Mouse (Mus musculus) bone marrow, adult 2 months (tissue): ENCODE measurements at regions not wholly inside any gene's neighbourhood (a gene's known extent, or its start where the extent isn't known, plus 50 kb on each side); places are given as distances from the start of the nearest gene placed in this dataset.

Experiments
- H3K27ac ChIP-seq: fragments of 200-500 bp; 2 replicates; pipeline ENCODE4 v1.5.1; 2012; ENCODE audit warnings: low read depth, mild to moderate bottlenecking, control low read depth, inconsistent platforms, low read length; ENCODE audit not compliant: control insufficient read depth, poor library complexity, insufficient read depth
- H3K4me1 ChIP-seq: fragments of 200-500 bp; 2 replicates; pipeline ENCODE4 v1.6.1; 2011; ENCODE audit warnings: low read length; ENCODE audit not compliant: control insufficient read depth, insufficient read depth
- H3K4me3 ChIP-seq: fragments of 200-500 bp; replicated peaks from 2 replicates; pipeline ENCODE3; 2011; ENCODE audit warnings: mild to moderate bottlenecking, low read depth, low read length, control low read depth; ENCODE audit not compliant: control insufficient read depth
- CTCF ChIP-seq: fragments of 200-500 bp; IDR thresholded peaks from 2 replicates; pipeline ENCODE4 v1.5.1; 2011; ENCODE audit warnings: low read length, control low read depth; ENCODE audit not compliant: control insufficient read depth, insufficient read depth
- POLR2A ChIP-seq: fragments of 200-500 bp; IDR thresholded peaks from 2 replicates; pipeline ENCODE4 v1.6.1; 2011; ENCODE audit warnings: low read depth, mild to moderate bottlenecking, control low read depth, low read length, borderline replicate concordance; ENCODE audit not compliant: control insufficient read depth
- WGBS: fragments of 180-500 bp; shearing (Covaris S2); methylation state at CpG from one replicate; pipeline ENCODE4 v1.1.7; 2018; 5-methylcytosine and 5-hydroxymethylcytosine counted together

DNA sequence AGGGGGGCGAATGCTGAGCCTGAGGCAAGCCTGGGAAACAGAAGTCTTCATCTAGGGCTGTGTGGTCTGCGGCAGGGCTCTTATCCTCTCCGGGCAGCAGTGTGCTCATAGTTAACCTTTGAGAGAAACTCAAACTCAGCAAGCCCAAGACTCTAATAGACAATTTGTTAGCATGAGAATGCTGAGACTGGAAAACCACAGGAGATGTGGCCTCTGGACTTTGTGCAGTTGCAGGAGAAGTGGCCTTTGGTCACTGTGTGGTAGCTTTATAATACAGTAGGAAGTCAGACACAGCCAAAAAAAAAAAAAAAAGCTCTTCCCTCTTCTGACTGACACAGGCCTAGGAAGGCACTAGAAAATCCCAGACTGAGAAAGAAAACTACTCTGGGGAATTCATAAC, 228.2 kb downstream of the Pdcd6ip start:
- TF ChIP-seq POLR2A (no peak), CTCF (no peak)
- Histone ChIP-seq H3K4me1 (no peaks in the 10 kb centered on the region), H3K27ac (no peak overlapping the region), H3K4me3 (no peak overlapping the region)
- 78% methylated on average over 3 of the region's 3 CpGs for WGBS

DNA sequence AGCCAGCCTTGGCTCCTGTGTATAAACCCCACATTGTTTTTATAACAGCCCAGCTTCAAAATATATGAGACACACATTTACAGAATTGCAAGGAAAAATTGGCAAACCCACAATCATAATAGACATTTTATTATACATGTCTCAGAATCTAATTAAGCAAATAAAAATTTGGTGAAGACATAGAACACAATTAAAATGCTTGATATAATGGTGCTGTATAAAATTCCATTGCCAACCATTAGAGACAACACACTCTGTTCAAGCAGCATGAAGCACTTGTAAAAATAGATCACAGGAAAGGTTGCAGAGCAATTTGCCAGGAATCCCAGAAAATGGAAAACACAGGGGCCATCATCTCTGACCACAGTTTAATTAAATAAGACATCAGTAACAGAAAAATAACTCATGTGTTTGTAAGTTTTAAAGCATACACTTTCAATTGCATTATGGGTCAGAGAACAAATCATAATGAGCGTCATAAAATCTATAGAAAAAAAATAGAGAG, 229.2 kb downstream of the Pdcd6ip start:
- Histone ChIP-seq H3K4me3 (no peak overlapping the region), H3K27ac (no peak overlapping the region), H3K4me1 (no peaks in the 10 kb centered on the region)
- no peak for TF ChIP-seq POLR2A
- TF ChIP-seq CTCF: no peak
- WGBS: 78% methylated on average over 1 of the region's 1 CpGs

DNA sequence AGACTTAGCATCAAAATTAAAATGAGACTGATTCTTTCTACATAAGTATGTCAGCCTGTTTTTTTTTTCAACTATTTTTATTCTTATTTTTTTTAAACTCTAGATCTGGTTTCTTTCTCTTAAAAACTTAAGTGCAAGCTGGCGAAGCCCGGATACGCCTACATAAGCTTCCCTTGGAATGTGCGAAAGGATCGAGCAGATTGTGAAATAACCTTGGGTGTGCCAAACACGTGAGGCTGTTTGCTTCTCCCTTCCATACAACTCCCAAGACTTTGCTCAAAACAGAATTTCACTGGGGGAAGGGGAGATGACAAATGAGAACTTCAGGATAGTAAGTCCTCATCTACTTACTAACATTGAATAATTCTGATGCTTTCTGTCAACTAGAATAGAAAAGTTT, 236.3 kb downstream of the Pdcd6ip start:
- 85% methylated on average over 6 of the region's 6 CpGs for WGBS
- no peaks in the 10 kb centered on the region for H3K4me1 ChIP-seq

DNA sequence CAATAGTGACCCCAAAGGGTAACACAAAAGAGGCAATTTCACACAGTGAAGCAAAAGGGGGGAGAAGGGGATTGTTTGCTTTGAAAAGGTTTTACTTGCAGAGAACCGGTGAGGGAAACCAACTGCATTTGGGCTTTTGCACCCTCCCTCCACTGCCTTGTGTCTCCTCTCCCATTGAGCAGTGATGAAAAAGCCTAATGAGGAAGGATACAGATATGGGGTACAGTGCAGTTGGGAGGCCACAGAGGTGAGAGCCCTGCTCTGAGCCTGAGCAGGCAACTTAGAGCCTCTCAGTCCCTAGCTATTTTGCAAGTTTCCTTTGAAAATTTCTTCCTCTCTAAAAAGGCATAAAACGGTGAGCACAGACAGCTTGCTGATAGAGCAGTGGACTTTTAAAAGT, 245.2 kb downstream of the Pdcd6ip start:
- 58% methylated on average over 2 of the region's 2 CpGs for WGBS
- H3K4me3 ChIP-seq: no peak overlapping the region
- H3K4me1 ChIP-seq: no peaks in the 10 kb centered on the region
- TF ChIP-seq POLR2A (no peak), CTCF (no peak)
- no peak overlapping the region for H3K27ac ChIP-seq

More for the DNA sequence above, 236.3 kb downstream of the Pdcd6ip start:
- no peak for TF ChIP-seq POLR2A
- Histone ChIP-seq H3K4me3 (no peak overlapping the region), H3K27ac (no peak overlapping the region)

DNA sequence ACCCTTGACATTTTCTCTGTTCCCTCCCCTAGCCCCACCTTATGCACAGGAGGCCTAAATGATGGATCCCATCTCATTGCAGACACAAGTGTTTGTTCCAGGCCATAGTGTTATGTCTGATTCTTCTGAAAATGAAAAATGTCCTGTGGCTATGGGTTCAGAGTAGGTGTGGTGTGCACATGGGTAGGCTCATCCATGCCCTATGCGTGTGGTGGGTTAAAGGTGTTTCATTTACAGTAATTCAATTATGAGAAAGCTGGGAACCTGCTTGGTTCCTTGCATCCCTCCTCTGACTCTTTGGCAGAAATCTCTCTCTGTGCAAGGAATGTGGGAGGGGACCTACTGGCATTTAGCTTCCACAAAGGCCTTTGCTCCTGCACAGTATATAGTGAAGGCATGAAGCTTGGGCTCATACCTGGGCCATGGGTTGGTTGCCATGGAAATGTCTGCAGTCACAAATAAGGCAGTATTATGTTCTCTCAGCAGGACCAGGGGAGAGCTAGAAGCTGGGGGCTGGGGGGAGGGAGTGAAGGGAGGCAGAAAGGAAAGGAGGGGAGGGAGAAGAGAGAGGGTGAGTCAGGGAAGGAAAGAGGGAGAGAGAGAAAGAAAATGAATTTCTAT, 245.7 kb downstream of the Pdcd6ip start:
- Histone ChIP-seq H3K27ac (no peak overlapping the region), H3K4me1 (no peaks in the 10 kb centered on the region), H3K4me3 (no peak overlapping the region)
- TF ChIP-seq POLR2A (no peak), CTCF (no peak)
- 86% methylated on average over 1 of the region's 1 CpGs for WGBS

DNA sequence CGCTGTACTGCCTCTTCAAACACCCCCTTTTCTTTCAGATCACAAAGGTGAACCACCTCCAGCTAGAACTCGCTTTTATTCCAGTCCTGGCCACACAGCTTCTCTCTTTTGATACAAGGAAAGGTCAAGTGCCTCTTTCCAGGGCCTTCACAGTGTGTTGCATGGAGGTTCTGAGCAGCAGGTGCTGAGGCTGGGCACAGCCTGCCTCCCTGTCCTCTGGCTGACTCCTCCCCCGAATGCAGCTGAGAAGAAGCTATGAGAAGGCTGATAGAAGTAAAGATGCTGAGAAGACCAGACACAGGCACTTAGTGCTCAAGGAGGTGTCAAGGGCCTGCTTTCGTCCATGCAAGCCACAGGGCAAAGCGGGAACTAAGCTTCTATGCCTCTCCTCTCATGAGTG, 248.2 kb downstream of the Pdcd6ip start:
- no peak overlapping the region for H3K27ac ChIP-seq
- TF ChIP-seq CTCF (no peak), POLR2A (no peak)
- 69% methylated on average over 5 of the region's 5 CpGs for WGBS
- H3K4me3 ChIP-seq: no peak overlapping the region
- H3K4me1 ChIP-seq: no peaks in the 10 kb centered on the region

DNA sequence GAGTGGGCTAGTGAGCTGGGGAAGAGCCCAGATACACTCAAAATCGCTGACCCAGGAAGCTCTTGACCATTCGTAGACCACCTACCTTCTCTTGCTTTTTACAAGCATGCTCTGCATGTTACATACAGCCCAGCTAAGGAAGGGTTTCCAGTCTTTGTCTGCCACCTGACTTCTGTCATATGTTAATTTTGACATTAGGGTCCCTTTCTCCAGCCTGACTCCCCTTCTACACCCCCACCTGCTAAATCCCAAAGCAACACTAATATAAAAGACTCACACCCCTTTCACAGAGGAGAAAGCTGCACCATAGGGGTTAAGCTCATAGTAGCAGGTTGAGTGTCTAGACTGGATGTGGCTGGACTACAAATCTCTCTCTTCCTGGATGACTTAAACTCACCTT, 248.8 kb downstream of the Pdcd6ip start:
- no peak for TF ChIP-seq CTCF
- no peak for TF ChIP-seq POLR2A
- Histone ChIP-seq H3K27ac (no peak overlapping the region), H3K4me1 (no peaks in the 10 kb centered on the region), H3K4me3 (no peak overlapping the region)
- WGBS: 49% methylated on average over 2 of the region's 2 CpGs

DNA sequence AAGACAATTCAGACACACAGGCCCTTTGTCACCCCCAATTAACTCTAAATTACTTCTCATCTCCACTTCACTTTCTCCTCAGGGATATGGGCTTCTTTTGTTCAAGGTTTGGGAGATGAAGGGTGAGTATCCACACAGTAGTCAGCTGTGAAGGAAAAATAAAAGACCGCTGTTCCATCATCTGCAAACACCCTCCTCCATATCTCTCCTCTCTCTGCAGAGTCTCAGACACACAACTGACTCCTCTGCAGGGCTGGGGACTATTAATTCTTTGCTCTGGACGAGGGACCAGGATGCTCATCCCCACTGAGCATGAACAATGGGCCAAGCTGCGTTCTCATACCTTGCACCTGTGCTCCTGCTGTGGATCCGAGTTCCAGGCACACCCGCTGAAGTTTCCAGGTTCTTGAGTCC, 249.3 kb downstream of the Pdcd6ip start:
- 40% methylated on average over 5 of the region's 5 CpGs for WGBS
- Histone ChIP-seq H3K4me3 (no peak overlapping the region), H3K4me1 (no peaks in the 10 kb centered on the region), H3K27ac (no peak overlapping the region)
- TF ChIP-seq POLR2A (no peak), CTCF (no peak)
